8 mouse cellular contexts compared by ENCODE assay signal in genomic region chr9:64341254-64341566, GRCm38 (mm10). TPM values are rescaled to one million over a fixed set of nuclear protein-coding genes. Genes with fewer than 3 reads are reported as not detected.
DNase-seq lines count a peak whose midpoint lies in the region; ATAC-seq and TF ChIP-seq lines count a peak whose summit lies in the region.

TSS of gene Dis3l (minus strand) at chr9:64341288.

- TF ChIP-seq POLR2A in cerebellum, adult 2 months (IDR thresholded peaks at IDR 0.05; ENCODE audit: borderline replicate concordance, insufficient read depth, low read length): no peak
- TF ChIP-seq POLR2A in ES-Bruce4 (IDR thresholded peaks at IDR 0.05; ENCODE audit: insufficient read depth, low read length): no peak

- H3K36me3 ChIP-seq in ES-Bruce4 (ENCODE audit: control insufficient read depth, insufficient read depth, low read length, poor library complexity, severe bottlenecking): no peaks in the 10 kb centered on the region
- H3K36me3 ChIP-seq in forebrain, embryonic 11.5 days (ENCODE audit: control insufficient read depth, insufficient read depth, low read length): no peaks in the 10 kb centered on the region
- peaks cover 10% of the 10 kb centered on the region for H3K36me3 ChIP-seq in hindbrain, embryonic 10.5 days
- peaks cover 12% of the 10 kb centered on the region for H3K36me3 ChIP-seq in liver, embryonic 13.5 days

- peak within 1 kb of the TSS; percentile 100 for H3K27ac ChIP-seq in cerebellum, adult 2 months (ENCODE audit: insufficient read depth, low read length)
- H3K27ac ChIP-seq in ES-Bruce4 (ENCODE audit: insufficient read depth, low read length): peak within 1 kb of the TSS; percentile 31
- H3K27ac ChIP-seq in forebrain, embryonic 11.5 days (ENCODE audit: low read depth, low read length): peak within 1 kb of the TSS; percentile 98
- peak within 1 kb of the TSS; percentile 100 for H3K27ac ChIP-seq in hindbrain, embryonic 10.5 days
- H3K27ac ChIP-seq in liver, embryonic 13.5 days: peak within 1 kb of the TSS; percentile 94

- H3K27me3 ChIP-seq in cerebellum, adult 2 months (ENCODE audit: control insufficient read depth, insufficient read depth, low read length): no peaks in the 10 kb centered on the region
- H3K27me3 ChIP-seq in ES-Bruce4 (ENCODE audit: control insufficient read depth, insufficient read depth, low read length, poor library complexity, severe bottlenecking): no peaks in the 10 kb centered on the region
- H3K27me3 ChIP-seq in forebrain, embryonic 11.5 days (ENCODE audit: control insufficient read depth, insufficient read depth, low read length): no peaks in the 10 kb centered on the region
- H3K27me3 ChIP-seq in hindbrain, embryonic 10.5 days (ENCODE audit: insufficient read depth, poor library complexity, severe bottlenecking): no peaks in the 10 kb centered on the region
- no peaks in the 10 kb centered on the region for H3K27me3 ChIP-seq in liver, embryonic 13.5 days

- no peaks in the 10 kb centered on the region; the same call in 1 of the 2 replicates for H3K4me1 ChIP-seq in cerebellum, adult 2 months (ENCODE audit: control insufficient read depth, insufficient read depth, low read length)
- peaks cover 3% of the 10 kb centered on the region for H3K4me1 ChIP-seq in ES-Bruce4 (ENCODE audit: control insufficient read depth, insufficient read depth, low read length)
- H3K4me1 ChIP-seq in forebrain, embryonic 11.5 days (replicated peaks; ENCODE audit: control insufficient read depth, insufficient read depth, low read length): no peaks in the 10 kb centered on the region; the same call in 1 of the 2 replicates
- H3K4me1 ChIP-seq in hindbrain, embryonic 10.5 days (replicated peaks): peaks cover 21% of the 10 kb centered on the region
- H3K4me1 ChIP-seq in liver, embryonic 13.5 days (replicated peaks): peaks cover 30% of the 10 kb centered on the region

- no peak for ATAC-seq in forebrain, embryonic 11.5 days (replicated peaks; ENCODE audit: low FRiP score)
- ATAC-seq in liver, embryonic 13.5 days (ENCODE audit: low read depth): no peak

- peak within 1 kb of the TSS; percentile 74 for H3K4me2 ChIP-seq in forebrain, embryonic 11.5 days (ENCODE audit: low read depth, low read length, severe bottlenecking)
- H3K4me2 ChIP-seq in liver, embryonic 13.5 days: peak within 1 kb of the TSS; percentile 94

- 2% methylated on average over 16 of the region's 16 CpGs for WGBS in cerebellum, adult 2 months
- WGBS in forebrain, embryonic 11.5 days: 21% methylated on average over 16 of the region's 16 CpGs
- WGBS in hindbrain, embryonic 10.5 days: 19% methylated on average over 16 of the region's 16 CpGs
- WGBS in liver, embryonic 13.5 days (ENCODE audit: insufficient replicate concordance): 10% methylated on average over 16 of the region's 16 CpGs

- no peak for TF ChIP-seq EP300 in ES-Bruce4 (IDR thresholded peaks at IDR 0.05; ENCODE audit: insufficient read depth, low read depth, low read length)

- peak within 1 kb of the TSS; percentile 87 for H3K4me3 ChIP-seq in cerebellum, adult 2 months (replicated peaks; ENCODE audit: insufficient read depth, low read depth, low read length)
- H3K4me3 ChIP-seq in ES-Bruce4 (ENCODE audit: low read depth, low read length): peak within 1 kb of the TSS; percentile 67
- H3K4me3 ChIP-seq in forebrain, embryonic 11.5 days (ENCODE audit: low read depth, low read length): peak within 1 kb of the TSS; percentile 51
- peak within 1 kb of the TSS; percentile 73 for H3K4me3 ChIP-seq in hindbrain, embryonic 10.5 days
- H3K4me3 ChIP-seq in liver, embryonic 13.5 days (replicated peaks): peak within 1 kb of the TSS; percentile 82

- H3K9ac ChIP-seq in ES-Bruce4 (ENCODE audit: low read depth, poor library complexity, severe bottlenecking): peak within 1 kb of the TSS; percentile 89
- H3K9ac ChIP-seq in forebrain, embryonic 11.5 days (ENCODE audit: low read length): peak within 1 kb of the TSS; percentile 100
- H3K9ac ChIP-seq in liver, embryonic 13.5 days: peak within 1 kb of the TSS; percentile 98

- DNase-seq in cerebellum, adult 2 months: no peak
- no peak for DNase-seq in cerebellum, adult 9-11 months
- no peak for DNase-seq in forebrain, embryonic 11.5 days (ENCODE audit: low spot score)
- DNase-seq in hindbrain, embryonic 10.5 days (ENCODE audit: low spot score): no peak
- DNase-seq in liver, embryonic 13.5 days: no peak
- no peak for DNase-seq in ovary, postnatal 14 days (ENCODE audit: low spot score)
- no peak for DNase-seq in cerebellum, adult 11 months

- no peaks in the 10 kb centered on the region for H3K9me3 ChIP-seq in ES-Bruce4 (replicated peaks; ENCODE audit: control insufficient read depth, insufficient read depth, low read length, poor library complexity, severe bottlenecking)
- H3K9me3 ChIP-seq in forebrain, embryonic 11.5 days (ENCODE audit: control insufficient read depth, low read length): no peaks in the 10 kb centered on the region
- no peaks in the 10 kb centered on the region for H3K9me3 ChIP-seq in hindbrain, embryonic 10.5 days
- H3K9me3 ChIP-seq in liver, embryonic 13.5 days (replicated peaks): no peaks in the 10 kb centered on the region

- TF ChIP-seq CTCF in cerebellum, adult 2 months (IDR thresholded peaks at IDR 0.05; ENCODE audit: borderline replicate concordance, insufficient read depth, low read depth, low read length): no peak
- no peak for TF ChIP-seq CTCF in ES-Bruce4 (IDR thresholded peaks at IDR 0.05; ENCODE audit: low read depth, low read length)

RNA-seq across cellular contexts. Expression of gene Dis3l, which starts in this region (rescaled TPM):
- 41.7 and 43.0 TPM in 2 replicates for polyA plus RNA-seq in cerebellum, adult 2 months (2012; rRNA removed)
- polyA plus RNA-seq in ES-Bruce4 (2011; ENCODE audit: insufficient read depth, insufficient read length, low read depth, missing spikeins): 9.3 and 10.4 TPM in 2 replicates
- polyA plus RNA-seq in forebrain, embryonic 11.5 days (2014; fragmentation: Nextera tagmentation; extraction: Ambion mirVana): 22.4 and 23.4 TPM in 2 replicates
- polyA plus RNA-seq in hindbrain, embryonic 10.5 days (2016; fragmentation: Nextera tagmentation; extraction: Ambion mirVana): 20.6 and 22.0 TPM in 2 replicates
- 9.8 and 12.0 TPM in 2 replicates for polyA plus RNA-seq in liver, embryonic 13.5 days (2015; fragmentation: Nextera tagmentation; extraction: Ambion mirVana)

Comparison
In these comparisons a context has a peak if more than half of its experiments do, and no peak if none do; other contexts are left out.
1. H3K27ac ChIP-seq: peak in every context shown above with its lines; median percentile 100 in cerebellum, adult 2 months; 100 in hindbrain, embryonic 10.5 days; 98 in forebrain, embryonic 11.5 days; 94 in liver, embryonic 13.5 days; 31 in ES-Bruce4.